Mouse (Mus musculus) small intestine, adult 2 months (tissue): ENCODE measurements around the gene Asb15.

ENCODE experiments used
- CTCF ChIP-seq: fragments of 200-500 bp; IDR thresholded peaks from 2 replicates; pipeline ENCODE4 v1.5.1; 2012; ENCODE audit warnings: low read depth, mild to moderate bottlenecking, control low read depth, inconsistent platforms, low read length, moderate library complexity, mixed read lengths; ENCODE audit not compliant: insufficient replicate concordance, insufficient read length; ENCODE audit errors: extremely low read depth
- POLR2A ChIP-seq: fragments of 200-500 bp; IDR thresholded peaks from 2 replicates; pipeline ENCODE4 v1.6.1; 2012; ENCODE audit warnings: low read depth, mild to moderate bottlenecking, control low read depth, inconsistent platforms, low read length, moderate library complexity

DNA sequence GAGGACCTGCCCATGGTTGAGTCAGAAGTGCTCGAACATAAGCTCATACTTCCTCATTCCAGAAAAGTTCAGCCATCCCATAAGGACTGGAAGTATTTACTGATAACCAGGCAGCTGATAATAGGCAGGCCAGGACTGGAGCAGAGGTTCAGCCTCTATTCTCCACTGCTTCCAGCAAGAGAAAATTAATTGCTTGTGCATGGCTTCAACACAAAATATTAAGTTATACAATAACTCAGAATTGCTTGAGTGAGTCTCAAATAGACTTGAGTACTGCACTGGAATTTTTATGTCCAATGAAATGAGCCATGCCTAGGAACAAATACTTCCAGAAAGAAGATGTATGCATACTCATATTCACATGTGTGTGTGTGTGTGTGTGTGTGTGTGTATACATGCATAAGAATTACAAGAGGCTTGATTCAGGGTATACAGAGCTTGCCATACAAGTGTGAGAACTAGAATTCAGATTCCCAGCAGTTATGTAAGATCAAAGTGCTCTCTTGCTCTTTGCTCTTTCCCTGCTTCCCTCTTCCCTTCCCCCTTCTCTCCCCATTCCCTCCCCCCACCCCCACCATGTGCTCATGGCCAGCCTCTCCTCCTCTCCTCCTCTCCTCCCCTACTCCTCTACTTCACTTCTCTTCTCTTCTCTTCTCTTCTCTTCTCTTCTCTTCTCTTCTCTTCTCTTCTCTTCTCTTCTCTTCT lies 18.9 kb downstream of the Asb15 start:
- TF ChIP-seq CTCF (no peak), POLR2A (no peak)
